Mouse (Mus musculus): ENCODE measurements at regions not wholly inside any gene's neighbourhood (a gene's known extent, or its start where the extent isn't known, plus 50 kb on each side); places are given as distances from the start of the nearest gene placed in this dataset.
A peak's percentile ranks its signal among the peaks of the same experiment; 100 is the strongest.

- H3K4me3 ChIP-seq = no peak overlapping the region
- no peak for DNase-seq (ENCODE audit: low spot score)
- H3K9me3 ChIP-seq = no peaks in the 10 kb centered on the region
- H3K36me3 ChIP-seq = no peaks in the 10 kb centered on the region
- peaks cover 15% of the 10 kb centered on the region for H3K4me1 ChIP-seq
- H3K27ac ChIP-seq = no peak overlapping the region
- no peaks in the 10 kb centered on the region for H3K27me3 ChIP-seq (ENCODE audit: insufficient read depth, poor library complexity, severe bottlenecking)
- 84% methylated on average over 6 of the region's 6 CpGs for WGBS
Observed at GRCm38 (mm10) chr1:157023462-157023861, 84.0 kb upstream of the Ralgps2 start.

DNA sequence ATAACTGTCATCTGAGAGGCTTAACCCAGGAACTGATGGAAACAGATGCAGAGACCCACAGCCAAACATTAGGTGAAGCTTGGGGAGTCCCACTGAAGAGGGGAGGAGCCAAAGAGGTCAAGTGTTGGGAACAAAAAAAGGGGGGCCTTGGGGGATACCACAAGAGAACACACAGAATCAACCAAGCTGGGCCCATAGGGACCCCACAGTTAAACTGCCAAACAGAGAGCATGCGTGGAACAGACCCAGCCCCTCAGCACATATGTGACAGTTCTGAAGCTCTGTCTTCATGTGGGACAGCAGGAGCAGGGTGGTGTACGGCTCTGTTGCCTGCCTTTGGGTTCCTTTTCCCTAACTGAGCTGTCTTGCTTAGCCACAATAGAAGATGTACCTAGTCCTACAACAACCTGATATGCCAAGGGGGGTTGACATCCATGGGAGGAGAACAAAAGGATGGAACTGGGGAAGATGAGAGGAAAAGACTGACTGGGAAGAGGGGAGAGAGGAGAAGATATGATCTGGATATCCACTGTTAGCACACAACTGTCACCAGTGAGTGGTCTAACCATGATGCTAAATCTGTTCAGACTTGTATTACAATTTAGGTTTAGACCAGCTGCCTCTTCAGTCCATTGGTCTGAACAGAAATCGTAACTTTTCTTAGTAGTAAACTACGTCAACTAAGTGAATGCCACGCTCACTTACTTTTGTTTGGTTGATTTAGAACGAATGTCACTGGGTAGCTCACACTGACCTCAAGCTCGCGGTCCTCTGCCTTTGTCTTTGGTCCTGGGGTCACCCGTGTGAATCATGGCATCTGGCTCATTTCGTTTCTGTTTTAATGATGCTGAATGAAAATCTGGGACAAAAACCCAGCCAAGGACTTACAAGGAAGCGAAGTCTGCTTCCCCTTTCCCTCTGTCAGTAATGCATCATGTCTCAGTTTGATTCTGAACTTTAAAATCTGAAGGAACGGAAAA lies 83.3 kb upstream of the Ralgps2 start:
- DNase-seq (ENCODE audit: low spot score) = no peak
- no peak overlapping the region for H3K4me3 ChIP-seq
- no peaks in the 10 kb centered on the region for H3K36me3 ChIP-seq
- WGBS = 87% methylated on average over 12 of the region's 12 CpGs
- no peaks in the 10 kb centered on the region for H3K9me3 ChIP-seq
- no peak overlapping the region for H3K27ac ChIP-seq
- no peaks in the 10 kb centered on the region for H3K27me3 ChIP-seq (ENCODE audit: insufficient read depth, poor library complexity, severe bottlenecking)
- H3K4me1 ChIP-seq = peaks cover 15% of the 10 kb centered on the region

DNA sequence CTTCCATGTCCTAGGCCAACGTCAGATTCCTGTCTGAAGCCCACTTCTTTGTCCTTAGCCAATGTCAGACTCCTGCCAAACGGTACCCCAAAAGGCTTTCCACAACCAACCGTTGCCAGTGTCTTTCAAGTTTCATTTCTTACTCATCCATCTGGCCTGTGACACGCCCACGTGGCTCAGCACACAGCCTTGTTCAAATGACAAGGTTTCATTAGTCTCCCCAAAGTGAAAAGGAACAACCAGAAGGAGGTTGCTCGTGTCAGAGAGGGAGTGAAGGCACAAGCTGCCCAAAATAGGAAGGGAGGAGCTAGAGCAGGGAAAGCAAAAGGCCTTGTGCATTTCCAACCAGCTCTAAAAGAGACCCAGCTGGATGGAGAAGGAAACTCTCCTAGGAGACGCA lies 80.5 kb upstream of the Ralgps2 start:
- H3K9me3 ChIP-seq = no peaks in the 10 kb centered on the region
- H3K27ac ChIP-seq = 0 out of 2 replicates have a peak overlapping the region, but pooled peaks have one; percentile 17
- WGBS = 64% methylated on average over 7 of the region's 7 CpGs
- H3K4me3 ChIP-seq = no peak overlapping the region
- H3K4me1 ChIP-seq = peaks cover 18% of the 10 kb centered on the region
- H3K27me3 ChIP-seq (ENCODE audit: insufficient read depth, poor library complexity, severe bottlenecking) = no peaks in the 10 kb centered on the region
- no peaks in the 10 kb centered on the region for H3K36me3 ChIP-seq
- no peak for DNase-seq (ENCODE audit: low spot score)

- Histone ChIP-seq H3K4me1 (peaks cover 28% of the 10 kb centered on the region), H3K9me3 (no peaks in the 10 kb centered on the region), H3K27ac (no peak overlapping the region), H3K36me3 (no peaks in the 10 kb centered on the region), H3K27me3 (ENCODE audit: insufficient read depth, poor library complexity, severe bottlenecking) (no peaks in the 10 kb centered on the region), H3K4me3 (no peak overlapping the region)
- peak; percentile 57 for DNase-seq (ENCODE audit: low spot score)
- WGBS = 63% methylated on average over 2 of the region's 2 CpGs
Observed at GRCm38 (mm10) chr1:157018726-157019125, 79.3 kb upstream of the Ralgps2 start.

DNA sequence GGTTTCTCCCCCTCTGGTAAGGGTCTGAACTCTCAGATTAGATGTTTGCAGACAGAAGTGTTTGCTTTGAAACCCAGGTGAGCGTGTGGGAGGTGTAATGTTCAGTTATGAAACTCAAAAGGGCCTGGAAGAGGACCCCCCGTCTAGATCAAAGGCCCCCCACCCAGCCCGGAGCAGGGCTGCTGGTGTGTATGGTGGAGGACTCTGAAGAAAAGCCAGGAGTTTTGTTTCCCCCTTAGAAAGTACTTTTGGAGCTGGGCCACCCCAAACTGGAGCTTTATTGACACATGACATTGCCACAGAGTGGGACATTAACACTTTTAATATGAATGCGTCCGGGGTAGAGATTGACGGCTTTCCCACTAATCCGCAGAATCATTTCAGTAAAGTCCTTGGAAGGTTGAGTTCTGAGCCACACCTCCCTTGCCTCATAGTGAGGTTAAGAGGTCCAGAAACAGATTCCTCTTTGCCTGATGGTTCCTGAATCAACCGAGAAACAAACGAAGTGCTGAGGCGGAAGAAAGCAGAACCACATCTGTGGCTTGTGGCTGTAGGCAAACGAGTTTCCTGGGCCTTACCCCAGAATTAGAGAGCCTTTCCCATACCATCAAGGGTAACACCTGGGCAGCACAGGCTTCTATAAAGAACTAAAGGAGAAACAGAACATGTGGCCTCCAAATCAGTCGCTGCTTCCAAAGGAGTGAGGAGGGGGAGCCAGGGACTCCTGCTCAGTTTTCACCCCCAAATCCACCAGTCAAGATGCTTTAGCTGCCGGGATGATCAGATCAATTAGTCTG lies 78.0 kb upstream of the Ralgps2 start:
- Histone ChIP-seq H3K4me3 (no peak overlapping the region), H3K36me3 (no peaks in the 10 kb centered on the region), H3K27ac (0 out of 2 replicates have a peak overlapping the region, but pooled peaks have one; percentile 38), H3K9me3 (no peaks in the 10 kb centered on the region), H3K27me3 (ENCODE audit: insufficient read depth, poor library complexity, severe bottlenecking) (no peaks in the 10 kb centered on the region), H3K4me1 (peaks cover 33% of the 10 kb centered on the region)
- DNase-seq (ENCODE audit: low spot score) = no peak
- WGBS = 76% methylated on average over 13 of the region's 13 CpGs

GRCm38 (mm10) chr1:157016625-157017024 lies 77.2 kb upstream of the Ralgps2 start:
- no peak for DNase-seq (ENCODE audit: low spot score)
- no peak overlapping the region for H3K27ac ChIP-seq

DNA sequence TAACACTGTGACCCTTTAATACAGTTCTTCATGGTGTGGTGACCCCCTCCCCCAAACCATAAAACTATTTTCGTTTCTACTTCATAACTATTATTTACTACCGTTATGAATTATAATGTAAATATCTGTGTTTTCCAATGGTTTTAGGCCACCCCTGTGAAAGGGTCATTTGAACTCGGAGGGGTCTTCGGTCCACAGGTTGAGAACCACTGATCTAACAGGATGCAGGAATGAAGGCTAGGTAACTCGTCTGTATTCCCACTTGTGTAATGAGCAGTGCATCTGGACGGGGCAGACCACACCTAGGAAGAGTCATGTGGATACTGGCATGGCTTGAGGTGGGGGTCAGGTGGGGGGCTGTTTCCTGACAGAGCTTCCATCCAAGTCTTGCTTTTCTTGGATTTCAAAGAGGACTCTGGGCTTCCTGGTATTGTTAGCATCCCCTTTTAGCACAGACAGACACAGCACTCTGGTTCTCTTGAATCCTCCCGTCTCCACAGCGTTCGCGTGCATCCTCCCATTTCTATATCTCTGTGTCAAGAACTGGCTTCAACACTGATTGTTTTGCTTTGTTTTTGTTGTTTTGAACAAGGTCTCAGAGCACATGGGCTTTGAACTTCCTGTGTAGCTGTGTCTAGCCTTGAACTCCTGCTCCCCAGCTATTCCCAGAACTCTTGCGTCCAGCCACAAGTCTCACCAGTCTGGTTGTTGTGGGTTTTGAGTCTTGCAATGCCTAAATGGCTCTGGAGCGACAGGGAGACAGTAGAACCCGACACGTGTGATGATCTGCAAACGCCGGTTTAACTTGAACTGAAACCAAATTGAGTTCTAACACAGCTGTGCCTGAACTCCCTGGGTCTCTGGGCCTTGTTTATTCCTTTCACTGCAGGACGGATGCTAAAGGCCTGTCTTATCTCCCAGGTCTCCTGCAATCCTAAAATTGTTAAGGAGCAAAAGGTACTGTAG lies 75.4 kb upstream of the Ralgps2 start:
- no peak for DNase-seq (ENCODE audit: low spot score)
- 78% methylated on average over 17 of the region's 17 CpGs for WGBS
- peak overlapping the region; percentile 29; the same call in 1 of the 2 replicates for H3K27ac ChIP-seq
- H3K4me3 ChIP-seq = no peak overlapping the region
- peaks cover 29% of the 10 kb centered on the region for H3K4me1 ChIP-seq
- H3K9me3 ChIP-seq = no peaks in the 10 kb centered on the region
- H3K27me3 ChIP-seq (ENCODE audit: insufficient read depth, poor library complexity, severe bottlenecking) = no peaks in the 10 kb centered on the region
- no peaks in the 10 kb centered on the region for H3K36me3 ChIP-seq

More at GRCm38 (mm10) chr1:157016625-157017024, 77.2 kb upstream of the Ralgps2 start:
- Histone ChIP-seq H3K27me3 (ENCODE audit: insufficient read depth, poor library complexity, severe bottlenecking) (no peaks in the 10 kb centered on the region), H3K36me3 (no peaks in the 10 kb centered on the region), H3K4me1 (peaks cover 33% of the 10 kb centered on the region), H3K4me3 (no peak overlapping the region), H3K9me3 (no peaks in the 10 kb centered on the region)
- WGBS = 54% methylated on average over 8 of the region's 8 CpGs

DNA sequence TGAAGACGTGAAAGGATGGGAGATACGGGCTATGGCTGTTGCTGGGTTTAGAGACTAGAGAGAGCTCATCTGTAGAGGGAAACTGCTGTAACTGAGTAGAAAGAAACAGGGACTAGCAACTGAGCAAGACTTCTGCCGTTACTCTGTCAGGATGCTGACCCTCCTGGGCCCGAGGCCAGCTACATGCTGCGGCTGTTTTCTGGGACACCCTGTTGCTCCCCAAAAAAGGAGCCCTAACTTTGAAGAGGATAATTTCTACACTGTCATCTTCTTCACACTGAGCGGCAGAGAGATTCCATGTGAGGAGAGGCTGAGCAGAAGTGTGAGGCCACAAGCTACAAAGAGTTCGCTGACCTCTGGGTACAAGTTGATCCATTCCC lies 74.2 kb upstream of the Ralgps2 start:
- Histone ChIP-seq H3K9me3 (no peaks in the 10 kb centered on the region), H3K27me3 (ENCODE audit: insufficient read depth, poor library complexity, severe bottlenecking) (no peaks in the 10 kb centered on the region), H3K4me1 (peaks cover 31% of the 10 kb centered on the region), H3K4me3 (no peak overlapping the region), H3K36me3 (no peaks in the 10 kb centered on the region), H3K27ac (peak overlapping the region; percentile 59; the same call in 1 of the 2 replicates)
- WGBS = 72% methylated on average over 7 of the region's 7 CpGs
- DNase-seq (ENCODE audit: low spot score) = no peak

DNA sequence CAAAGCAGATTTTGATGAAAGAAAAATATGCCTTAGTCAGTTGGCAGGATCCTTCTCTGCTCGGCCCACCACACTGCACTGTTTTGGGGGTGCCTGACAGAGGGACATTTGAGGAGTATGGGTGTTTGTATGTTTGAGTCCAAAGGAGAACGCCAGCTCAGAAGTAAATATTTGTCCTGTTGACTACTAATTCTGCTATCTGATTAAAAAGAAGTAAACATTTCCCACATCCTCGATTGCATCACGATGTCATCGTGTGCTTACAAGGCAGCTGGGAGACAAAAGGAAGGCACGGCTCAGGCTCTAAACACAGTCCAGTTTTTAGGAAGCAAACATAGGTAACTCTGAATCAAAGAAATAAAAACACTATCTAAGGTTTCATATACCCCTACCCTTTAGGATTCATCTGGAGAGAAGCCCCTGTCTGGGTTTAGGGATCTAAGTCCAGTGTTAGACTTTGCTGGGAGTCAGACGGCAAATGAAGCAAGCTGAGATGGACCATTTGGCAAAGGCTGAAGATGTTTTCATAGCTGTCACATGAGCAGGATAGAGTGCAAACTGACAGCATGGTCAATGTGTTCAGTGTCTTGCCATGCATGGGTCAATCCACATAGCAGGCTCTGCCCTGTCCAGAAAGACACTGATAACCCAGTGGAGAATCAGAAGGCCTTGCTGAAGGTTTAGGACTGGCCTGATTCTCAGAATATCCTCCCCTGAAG lies 73.7 kb upstream of the Ralgps2 start:
- no peak for DNase-seq (ENCODE audit: low spot score)
- no peaks in the 10 kb centered on the region for H3K27me3 ChIP-seq (ENCODE audit: insufficient read depth, poor library complexity, severe bottlenecking)
- H3K4me3 ChIP-seq = no peak overlapping the region
- H3K4me1 ChIP-seq = peaks cover 35% of the 10 kb centered on the region
- 0 out of 2 replicates have a peak overlapping the region, but pooled peaks have one; percentile 38 for H3K27ac ChIP-seq
- WGBS = 66% methylated on average over 7 of the region's 7 CpGs
- no peaks in the 10 kb centered on the region for H3K9me3 ChIP-seq
- H3K36me3 ChIP-seq = no peaks in the 10 kb centered on the region

DNA sequence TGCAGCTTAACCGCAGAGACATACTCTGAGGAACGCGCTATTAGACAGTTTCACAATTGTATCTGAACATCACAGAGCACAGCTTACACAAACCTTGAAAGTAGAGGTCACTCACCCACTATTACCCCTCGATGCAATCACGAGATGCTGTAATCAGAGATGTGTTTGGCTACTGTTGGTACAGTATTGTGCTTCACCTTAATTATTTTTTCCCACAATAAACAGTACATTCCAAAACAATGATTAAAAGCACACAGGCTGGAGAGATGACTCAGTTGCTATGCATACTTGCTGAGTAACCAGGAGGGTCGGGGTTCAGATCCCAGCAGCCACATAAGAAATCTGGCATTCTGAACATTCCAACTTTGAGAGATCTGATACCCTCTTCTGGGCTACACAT lies 71.8 kb upstream of the Ralgps2 start:
- no peaks in the 10 kb centered on the region for H3K9me3 ChIP-seq
- DNase-seq (ENCODE audit: low spot score) = no peak
- H3K36me3 ChIP-seq = no peaks in the 10 kb centered on the region
- peaks cover 43% of the 10 kb centered on the region for H3K4me1 ChIP-seq
- 88% methylated on average over 6 of the region's 6 CpGs for WGBS
- no peak overlapping the region for H3K4me3 ChIP-seq
- no peaks in the 10 kb centered on the region for H3K27me3 ChIP-seq (ENCODE audit: insufficient read depth, poor library complexity, severe bottlenecking)
- H3K27ac ChIP-seq = no peak overlapping the region

DNA sequence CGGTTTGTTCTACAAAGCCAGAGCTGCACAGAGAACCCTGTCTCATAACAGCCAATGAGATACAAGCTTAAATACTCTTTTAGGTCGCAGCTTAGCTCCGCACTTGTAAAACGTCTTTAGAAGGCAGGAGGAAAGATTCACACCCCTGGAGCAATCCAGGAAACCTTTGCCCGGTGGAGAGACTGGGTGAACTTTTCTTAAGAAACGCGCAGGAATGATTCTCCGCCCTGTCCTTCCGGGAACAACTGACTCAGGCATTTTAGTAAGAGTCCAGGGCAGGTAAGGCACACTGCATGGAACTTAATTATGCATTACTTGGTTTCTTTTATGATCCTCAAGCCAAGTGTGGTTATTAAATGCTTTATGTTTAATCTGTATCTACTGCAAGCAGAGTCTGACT lies 70.0 kb upstream of the Ralgps2 start:
- Histone ChIP-seq H3K4me3 (no peak overlapping the region), H3K9me3 (no peaks in the 10 kb centered on the region), H3K27ac (peak overlapping the region; percentile 78; the same call in 1 of the 2 replicates), H3K4me1 (peaks cover 32% of the 10 kb centered on the region), H3K36me3 (no peaks in the 10 kb centered on the region), H3K27me3 (ENCODE audit: insufficient read depth, poor library complexity, severe bottlenecking) (no peaks in the 10 kb centered on the region)
- 64% methylated on average over 9 of the region's 9 CpGs for WGBS
- DNase-seq (ENCODE audit: low spot score) = no peak

Data from heart, embryonic 10.5 days (tissue).